Mouse (Mus musculus): Measurements from ENCODE around the gene Zfp641. TPM values are rescaled to one million over a fixed set of nuclear protein-coding genes. Genes with fewer than 3 reads are reported as not detected.

Zfp641 gene
- polyA plus RNA-seq, 1 experiment from 2014 or later = 0.66 TPM

- no peaks in the 10 kb centered on the region for H3K4me1 ChIP-seq (ENCODE audit: control insufficient read depth, insufficient read depth, low read length)
- ATAC-seq (ENCODE audit: insufficient read depth, low FRiP score) = no peak
- H3K4me3 ChIP-seq (replicated peaks; ENCODE audit: low read length) = no peak overlapping the region
- H3K36me3 ChIP-seq (ENCODE audit: control insufficient read depth, insufficient read depth, low read length) = no peaks in the 10 kb centered on the region
- H3K4me2 ChIP-seq (ENCODE audit: low read depth, low read length) = no peak overlapping the region
- no peaks in the 10 kb centered on the region for H3K9me3 ChIP-seq (replicated peaks; ENCODE audit: control insufficient read depth, low read length)
- no peak overlapping the region for H3K27ac ChIP-seq (ENCODE audit: low read length)
- 91% methylated on average over 13 of the region's 13 CpGs for WGBS
- H3K9ac ChIP-seq (ENCODE audit: low read length) = no peak overlapping the region
- no peaks in the 10 kb centered on the region for H3K27me3 ChIP-seq (ENCODE audit: control insufficient read depth, insufficient read depth, low read length)
Observed at GRCm38 (mm10) chr15:98256271-98256670, 39.7 kb downstream of the Zfp641 start.

Other genes starting within 250 kb of the Zfp641 start
- gene Pfkm, start 203.6 kb downstream of the Zfp641 start, polyA plus RNA-seq (2015; fragmentation: Nextera tagmentation; extraction: Ambion mirVana) = 32.5 and 45.5 TPM in 2 replicates
- 24.2 and 24.9 TPM in 2 replicates for gene Senp1, start 202.4 kb downstream of the Zfp641 start, polyA plus RNA-seq (2015; fragmentation: Nextera tagmentation; extraction: Ambion mirVana)
- gene Asb8, start 130.5 kb downstream of the Zfp641 start, polyA plus RNA-seq (2015; fragmentation: Nextera tagmentation; extraction: Ambion mirVana) = 45.8 and 46.4 TPM in 2 replicates
- gene Ccdc184, start 129.0 kb downstream of the Zfp641 start, polyA plus RNA-seq (2015; fragmentation: Nextera tagmentation; extraction: Ambion mirVana) = 1.7 and 1.9 TPM in 2 replicates
- not detected in 2 replicates for gene Olfr288, start 100.6 kb downstream of the Zfp641 start, polyA plus RNA-seq (2015; fragmentation: Nextera tagmentation; extraction: Ambion mirVana)
- not detected in 2 replicates for gene Gm44579, start 75.2 kb downstream of the Zfp641 start, polyA plus RNA-seq (2015; fragmentation: Nextera tagmentation; extraction: Ambion mirVana)
- not detected in 2 replicates for gene Olfr287, start 75.1 kb downstream of the Zfp641 start, polyA plus RNA-seq (2015; fragmentation: Nextera tagmentation; extraction: Ambion mirVana)
- not detected in 2 replicates for gene Olfr286, start 61.7 kb downstream of the Zfp641 start, polyA plus RNA-seq (2015; fragmentation: Nextera tagmentation; extraction: Ambion mirVana)
- gene H1fnt, start 38.9 kb downstream of the Zfp641 start, polyA plus RNA-seq (2015; fragmentation: Nextera tagmentation; extraction: Ambion mirVana) = not detected in 2 replicates
- gene Olfr285, start 21.2 kb upstream of the Zfp641 start, polyA plus RNA-seq (2015; fragmentation: Nextera tagmentation; extraction: Ambion mirVana) = not detected in 2 replicates
- not detected in 2 replicates for gene Olfr284, start 44.8 kb upstream of the Zfp641 start, polyA plus RNA-seq (2015; fragmentation: Nextera tagmentation; extraction: Ambion mirVana)
- gene Olfr283, start 84.8 kb upstream of the Zfp641 start, polyA plus RNA-seq (2015; fragmentation: Nextera tagmentation; extraction: Ambion mirVana) = not detected in 2 replicates
- not detected in 2 replicates for gene Olfr282, start 135.1 kb upstream of the Zfp641 start, polyA plus RNA-seq (2015; fragmentation: Nextera tagmentation; extraction: Ambion mirVana)
- gene Olfr281, start 156.4 kb upstream of the Zfp641 start, polyA plus RNA-seq (2015; fragmentation: Nextera tagmentation; extraction: Ambion mirVana) = not detected in 2 replicates
- not detected in 2 replicates for gene OR5BS1P, start 173.7 kb upstream of the Zfp641 start, polyA plus RNA-seq (2015; fragmentation: Nextera tagmentation; extraction: Ambion mirVana)
- 0.25 TPM in 1 of 2 replicates, not detected in the other for gene Lalba, start 186.6 kb upstream of the Zfp641 start, polyA plus RNA-seq (2015; fragmentation: Nextera tagmentation; extraction: Ambion mirVana)
- gene Olfr279, start 196.2 kb upstream of the Zfp641 start, polyA plus RNA-seq (2015; fragmentation: Nextera tagmentation; extraction: Ambion mirVana) = not detected in 2 replicates
- 65.1 and 66.9 TPM in 2 replicates for gene Kansl2, start 238.1 kb upstream of the Zfp641 start, polyA plus RNA-seq (2015; fragmentation: Nextera tagmentation; extraction: Ambion mirVana)